Mouse (Mus musculus): ENCODE data around the gene Olfr722.
"Not testable (repeated sequence)": the region's sequence is repeated elsewhere in the genome, so short reads cannot be mapped to it uniquely, and the experiment has no call there.

Gene Olfr722

GRCm38 (mm10) chr14:49901899-49902298, at the start of gene Olfr722:
Gene Olfr722, minus strand, starts transcription at chr14:49901999.
- in situ Hi-C loops (cut with MboI, MseI) = no loop called here

- in situ Hi-C loops (cut with MboI, MseI) = not testable (repeated sequence)
Observed at GRCm38 (mm10) chr14:49931687-49932086, 29.9 kb upstream of the Olfr722 start, which contains the start of gene Olfr723. Gene Olfr723, minus strand, starts transcription at chr14:49931787.

- in situ Hi-C loops (cut with MboI, MseI) = no loop called here
Observed at GRCm38 (mm10) chr14:49860387-49860786, 41.4 kb downstream of the Olfr722 start.
